Mouse (Mus musculus) CH12.LX (cell line): ENCODE measurements around the gene Stc2.

Experiments
- BHLHE40 ChIP-seq: IDR thresholded peaks from 2 replicates; pipeline ENCODE4 v1.6.1; 2011; ENCODE audit warnings: mild to moderate bottlenecking, low read depth, low read length, improper control_type of control experiment
- CTCF ChIP-seq, 2 experiments: IDR thresholded peaks in 1 of 2; conservative IDR thresholded peaks in 1 of 2; 2 replicates each; pipeline ENCODE4 v1.5.1; 2011 to 2012; ENCODE audit warnings: low read depth in 2 of 2, low read length in 2 of 2, improper control_type of control experiment in 1 of 2, inconsistent platforms in 1 of 2, mild to moderate bottlenecking in 1 of 2, moderate library complexity in 1 of 2
- ELF1 ChIP-seq: IDR thresholded peaks from 2 replicates; pipeline ENCODE4 v1.6.1; 2014; ENCODE audit warnings: low read depth, mild to moderate bottlenecking, inconsistent platforms, low read length, improper control_type of control experiment
- GABPA ChIP-seq: IDR thresholded peaks from 2 replicates; pipeline ENCODE4 v1.6.1; 2012; ENCODE audit warnings: low read depth, low read length, improper control_type of control experiment, inconsistent platforms; ENCODE audit not compliant: insufficient replicate concordance
- JUN ChIP-seq: IDR thresholded peaks from 2 replicates; pipeline ENCODE4 v1.6.1; 2011; ENCODE audit warnings: low read depth, mild to moderate bottlenecking, low read length, improper control_type of control experiment, moderate library complexity; ENCODE audit not compliant: insufficient read depth
- KAT2A ChIP-seq: IDR thresholded peaks from 2 replicates; pipeline ENCODE4 v1.6.1; 2012; ENCODE audit warnings: low read length, improper control_type of control experiment, inconsistent platforms; ENCODE audit not compliant: insufficient replicate concordance
- MAX ChIP-seq: IDR thresholded peaks from 2 replicates; pipeline ENCODE4 v1.6.1; 2011; ENCODE audit warnings: low read length, improper control_type of control experiment
- MEF2A ChIP-seq: IDR thresholded peaks from 2 replicates; pipeline ENCODE4 v1.6.1; 2014; ENCODE audit warnings: low read depth, mild to moderate bottlenecking, inconsistent platforms, low read length, improper control_type of control experiment, borderline replicate concordance
- MXI1 ChIP-seq: IDR thresholded peaks from 2 replicates; pipeline ENCODE4 v1.6.1; 2011; ENCODE audit warnings: mild to moderate bottlenecking, low read depth, low read length, improper control_type of control experiment
- POLR2A ChIP-seq: IDR thresholded peaks from 2 replicates; pipeline ENCODE4 v1.6.1; 2011; ENCODE audit warnings: low read depth, mild to moderate bottlenecking, improper control_type of control experiment, low read length
- RCOR1 ChIP-seq: conservative IDR thresholded peaks from 2 replicates; pipeline ENCODE4 v1.6.1; 2012; ENCODE audit warnings: low read depth, mild to moderate bottlenecking, inconsistent platforms, low read length, improper control_type of control experiment
- TCF12 ChIP-seq: IDR thresholded peaks from 2 replicates; pipeline ENCODE4 v1.6.1; 2014; ENCODE audit warnings: low read depth, mild to moderate bottlenecking, inconsistent platforms, low read length, improper control_type of control experiment

- no peak for TF ChIP-seq MAX
- no peak for TF ChIP-seq CTCF (conservative IDR thresholded peaks at IDR 0.05 in 1 of 2, IDR thresholded peaks at IDR 0.05 in 1 of 2; ENCODE audit: low read depth in 2 of 2, low read length in 2 of 2)
- no peak for TF ChIP-seq POLR2A
- no peak for TF ChIP-seq KAT2A
- TF ChIP-seq RCOR1 = no peak
- no peak for TF ChIP-seq GABPA
- no peak for TF ChIP-seq ELF1
- TF ChIP-seq MXI1 = no peak
- no peak for TF ChIP-seq TCF12
- TF ChIP-seq BHLHE40 = no peak
- TF ChIP-seq MEF2A = no peak
- TF ChIP-seq JUN = no peak
Observed at GRCm38 (mm10) chr11:31382145-31382544, 12.3 kb upstream of the Stc2 start.
